Mouse (Mus musculus) liver, embryonic 15.5 days (tissue): ENCODE measurements around the gene Thrb. TPM values are rescaled to one million over a fixed set of nuclear protein-coding genes. Genes with fewer than 3 reads are reported as not detected.
A peak's percentile ranks its signal among the peaks of the same experiment; 100 is the strongest.

Source experiments
- ATAC-seq: fragments of 200-750 bp; cut with Nextera tagmentation; 2 replicates; pipeline ENCODE4 v1.8.0; 2017; ENCODE audit warnings: moderate number of reproducible peaks, mild to moderate bottlenecking, moderate library complexity; ENCODE audit not compliant: insufficient read depth
- H3K27ac ChIP-seq: fragments of 300-500 bp; sonication (generic); replicated peaks from 2 replicates; pipeline ENCODE4 v1.5.1; 2015; ENCODE audit warnings: mild to moderate bottlenecking, inconsistent platforms
- H3K27me3 ChIP-seq: fragments of 300-500 bp; sonication (generic); 2 replicates; pipeline ENCODE4 v1.6.1; 2015; ENCODE audit warnings: mild to moderate bottlenecking, inconsistent platforms
- H3K36me3 ChIP-seq: fragments of 300-500 bp; sonication (generic); replicated peaks from 2 replicates; pipeline ENCODE4 v1.6.1; 2015; ENCODE audit warnings: moderate library complexity, mild to moderate bottlenecking, inconsistent platforms
- H3K4me1 ChIP-seq: fragments of 300-500 bp; sonication (generic); replicated peaks from 2 replicates; pipeline ENCODE4 v1.6.1; 2015; ENCODE audit warnings: inconsistent platforms
- H3K4me2 ChIP-seq: fragments of 300-500 bp; sonication (generic); 2 replicates; pipeline ENCODE4 v1.6.1; 2015; ENCODE audit warnings: moderate library complexity, mild to moderate bottlenecking, inconsistent platforms
- H3K4me3 ChIP-seq: fragments of 300-500 bp; sonication (generic); replicated peaks from 2 replicates; pipeline ENCODE4 v1.5.1; 2015; ENCODE audit warnings: mild to moderate bottlenecking, inconsistent platforms
- H3K9ac ChIP-seq: fragments of 300-500 bp; sonication (generic); 2 replicates; pipeline ENCODE4 v1.6.1; 2015; ENCODE audit warnings: moderate library complexity, mild to moderate bottlenecking, inconsistent platforms
- H3K9me3 ChIP-seq: fragments of 300-500 bp; sonication (generic); replicated peaks from 2 replicates; pipeline ENCODE4 v1.6.1; 2016; ENCODE audit warnings: inconsistent platforms
- WGBS: fragments of 180-500 bp; shearing (Covaris S2); methylation state at CpG from one replicate; pipeline ENCODE4 v1.1.7; 2015; ENCODE audit warnings: mixed read lengths; ENCODE audit not compliant: insufficient replicate concordance; 5-methylcytosine and 5-hydroxymethylcytosine counted together
- polyA plus RNA-seq: library from polyadenylated mRNA; unstranded; fragments of >200 nt; fragmentation: Nextera tagmentation; extraction: Ambion mirVana; gene quantifications from 2 replicates; pipeline ENCODE4 v1.2.1, GENCODE M21; 2015

Gene Thrb
- polyA plus RNA-seq, 1 experiment from 2014 or later = 2.1 TPM

DNA sequence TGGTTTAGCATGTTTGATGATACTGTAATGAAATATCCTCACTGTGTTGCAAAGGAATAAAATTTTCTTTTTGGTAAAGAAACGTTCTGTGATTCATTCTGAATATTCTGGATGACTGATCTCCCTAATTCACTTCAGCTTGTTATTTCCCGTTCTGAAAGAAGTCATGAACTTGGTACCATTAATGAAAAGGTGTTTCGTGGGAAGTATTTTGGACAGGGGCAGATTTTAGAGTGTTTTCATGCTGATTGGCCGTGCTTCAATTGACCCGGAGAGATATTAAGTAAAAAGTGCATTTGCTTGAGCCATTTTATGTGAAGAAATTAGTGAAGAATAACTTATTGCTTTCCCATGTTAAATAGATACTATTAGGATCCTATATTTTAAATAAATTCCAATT is 2.0 kb downstream of the Thrb start:
- H3K9ac ChIP-seq = no peak overlapping the region
- H3K4me1 ChIP-seq = no peaks in the 10 kb centered on the region
- no peak for ATAC-seq
- H3K4me2 ChIP-seq = no peak overlapping the region
- no peaks in the 10 kb centered on the region for H3K9me3 ChIP-seq
- WGBS = 31% methylated on average over 5 of the region's 5 CpGs
- H3K36me3 ChIP-seq = no peaks in the 10 kb centered on the region
- peaks cover 50% of the 10 kb centered on the region for H3K27me3 ChIP-seq
- no peak overlapping the region for H3K27ac ChIP-seq
- H3K4me3 ChIP-seq = no peak overlapping the region

DNA sequence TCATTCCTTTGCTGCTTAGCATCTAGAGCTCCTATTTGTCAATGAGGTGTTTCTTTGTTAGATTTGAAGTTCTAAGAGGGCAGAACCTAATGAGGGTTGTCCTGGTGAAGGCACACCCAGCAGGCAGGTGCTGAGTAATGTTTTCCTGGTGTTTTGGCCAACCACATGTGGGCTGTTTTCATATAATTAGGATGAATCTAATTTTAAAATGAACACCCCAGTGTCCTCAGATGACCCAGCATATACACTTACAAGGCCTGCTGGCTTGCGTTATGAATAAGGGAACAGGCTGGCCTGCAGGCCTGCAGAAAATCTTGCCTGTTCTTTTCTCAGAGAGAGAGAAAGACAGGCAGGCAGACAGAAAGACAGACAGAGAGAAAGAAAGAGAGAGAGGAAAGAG is 14.3 kb downstream of the Thrb start:
- ATAC-seq = no peak

DNA sequence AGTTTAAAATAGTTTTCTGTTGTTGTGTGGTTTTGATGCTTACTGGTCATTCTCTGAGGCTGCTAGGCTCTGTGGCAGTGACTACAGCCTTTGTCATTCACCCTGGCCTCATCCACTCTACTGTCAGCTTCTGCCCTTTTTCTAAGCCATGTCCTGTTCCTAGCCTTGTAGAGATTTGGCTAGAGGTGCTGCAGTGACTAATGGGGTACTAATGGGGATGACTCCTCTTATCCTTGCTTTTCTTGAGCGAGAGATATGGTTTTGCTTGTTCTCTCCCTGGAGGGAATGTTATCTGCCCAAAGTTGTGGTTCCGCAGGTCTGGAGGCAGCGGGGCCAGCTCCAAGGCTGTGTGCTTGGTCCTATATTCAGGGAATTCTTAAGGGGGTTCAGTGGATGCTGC is 15.2 kb downstream of the Thrb start:
- no peaks in the 10 kb centered on the region for H3K4me1 ChIP-seq
- no peak overlapping the region for H3K4me3 ChIP-seq
- no peaks in the 10 kb centered on the region for H3K9me3 ChIP-seq
- 60% methylated on average over 3 of the region's 3 CpGs for WGBS
- no peaks in the 10 kb centered on the region for H3K36me3 ChIP-seq
- no peaks in the 10 kb centered on the region for H3K27me3 ChIP-seq
- ATAC-seq = no peak
- no peak overlapping the region for H3K4me2 ChIP-seq
- no peak overlapping the region for H3K9ac ChIP-seq
- no peak overlapping the region for H3K27ac ChIP-seq

More for the DNA sequence above, 14.3 kb downstream of the Thrb start:
- no peaks in the 10 kb centered on the region for H3K9me3 ChIP-seq
- no peak overlapping the region for H3K4me3 ChIP-seq
- H3K27me3 ChIP-seq = no peaks in the 10 kb centered on the region
- H3K27ac ChIP-seq = no peak overlapping the region
- no peaks in the 10 kb centered on the region for H3K4me1 ChIP-seq
- 72% methylated on average over 1 of the region's 1 CpGs for WGBS
- H3K36me3 ChIP-seq = no peaks in the 10 kb centered on the region
- no peak overlapping the region for H3K4me2 ChIP-seq
- no peak overlapping the region for H3K9ac ChIP-seq

DNA sequence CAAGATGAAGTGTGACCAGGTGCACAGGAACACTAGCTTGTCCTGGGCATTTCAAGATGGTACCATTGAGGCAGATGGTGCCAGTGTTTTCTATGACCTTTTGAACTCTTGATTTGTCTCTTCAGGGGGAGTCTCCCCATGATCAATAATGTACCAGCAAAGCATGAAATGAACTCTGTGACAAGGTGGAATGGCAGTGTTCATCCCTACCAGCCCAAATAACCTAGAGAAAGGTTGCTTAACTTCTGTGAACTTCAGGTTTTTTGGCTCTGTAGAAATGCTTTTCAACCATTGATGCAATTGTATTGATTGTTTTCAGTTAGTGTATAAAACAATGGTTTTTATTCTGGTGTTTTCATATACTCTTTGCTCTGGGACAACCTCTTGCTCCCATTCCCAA is 21.4 kb downstream of the Thrb start:
- Histone ChIP-seq H3K27ac (no peak overlapping the region), H3K4me1 (no peaks in the 10 kb centered on the region), H3K9ac (no peak overlapping the region), H3K9me3 (no peaks in the 10 kb centered on the region), H3K4me2 (no peak overlapping the region), H3K36me3 (no peaks in the 10 kb centered on the region), H3K27me3 (no peaks in the 10 kb centered on the region), H3K4me3 (no peak overlapping the region)
- no peak for ATAC-seq

DNA sequence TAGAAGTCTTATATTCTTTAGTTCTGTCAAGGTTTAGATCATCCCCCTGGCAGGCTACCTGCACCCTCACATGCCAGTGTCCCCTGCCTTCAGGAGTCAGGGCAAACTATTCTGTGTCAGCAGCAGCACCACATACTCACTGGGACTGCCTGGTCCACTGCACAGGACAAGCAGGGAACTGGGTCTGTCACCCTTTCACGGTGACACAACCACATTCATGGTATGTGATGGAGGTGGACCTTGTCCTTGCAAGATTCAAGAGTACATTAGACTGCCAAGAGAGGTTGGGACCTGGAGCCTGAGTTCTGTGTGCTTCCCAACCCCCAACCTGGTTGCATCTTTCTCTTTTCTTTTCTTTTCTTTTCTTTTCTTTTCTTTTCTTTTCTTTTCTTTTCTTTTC is 24.8 kb downstream of the Thrb start:
- Histone ChIP-seq H3K27me3 (no peaks in the 10 kb centered on the region), H3K4me1 (no peaks in the 10 kb centered on the region), H3K9me3 (no peaks in the 10 kb centered on the region), H3K27ac (no peak overlapping the region), H3K4me3 (no peak overlapping the region), H3K9ac (no peak overlapping the region), H3K36me3 (no peaks in the 10 kb centered on the region), H3K4me2 (no peak overlapping the region)
- ATAC-seq = peak; percentile 34; the same call in 1 of the 2 replicates
- 48% methylated on average over 1 of the region's 1 CpGs for WGBS

DNA sequence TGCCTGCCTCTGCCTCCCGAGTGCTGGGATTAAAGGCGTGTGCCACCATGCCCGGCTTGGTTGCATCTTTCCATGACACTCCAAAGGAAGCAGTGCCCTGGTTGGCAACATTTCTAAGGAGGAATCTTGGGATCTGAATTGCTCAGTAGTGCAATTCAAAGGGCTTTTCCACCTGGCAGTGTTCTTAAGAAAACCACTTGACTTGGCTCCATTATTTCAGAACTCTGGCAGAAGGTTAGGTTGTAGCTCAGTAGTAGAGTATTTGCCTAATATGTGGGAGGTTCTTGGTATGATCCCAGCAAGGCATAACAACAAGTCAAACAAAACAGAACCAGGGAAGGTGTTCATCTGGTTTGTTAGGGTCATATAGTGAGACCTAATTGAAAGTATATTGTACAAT is 25.4 kb downstream of the Thrb start:
- no peaks in the 10 kb centered on the region for H3K4me1 ChIP-seq
- WGBS = 65% methylated on average over 3 of the region's 3 CpGs
- H3K27me3 ChIP-seq = no peaks in the 10 kb centered on the region
- no peaks in the 10 kb centered on the region for H3K36me3 ChIP-seq
- no peaks in the 10 kb centered on the region for H3K9me3 ChIP-seq
- no peak overlapping the region for H3K9ac ChIP-seq
- ATAC-seq = no peak
- no peak overlapping the region for H3K4me2 ChIP-seq
- H3K27ac ChIP-seq = no peak overlapping the region
- H3K4me3 ChIP-seq = no peak overlapping the region

DNA sequence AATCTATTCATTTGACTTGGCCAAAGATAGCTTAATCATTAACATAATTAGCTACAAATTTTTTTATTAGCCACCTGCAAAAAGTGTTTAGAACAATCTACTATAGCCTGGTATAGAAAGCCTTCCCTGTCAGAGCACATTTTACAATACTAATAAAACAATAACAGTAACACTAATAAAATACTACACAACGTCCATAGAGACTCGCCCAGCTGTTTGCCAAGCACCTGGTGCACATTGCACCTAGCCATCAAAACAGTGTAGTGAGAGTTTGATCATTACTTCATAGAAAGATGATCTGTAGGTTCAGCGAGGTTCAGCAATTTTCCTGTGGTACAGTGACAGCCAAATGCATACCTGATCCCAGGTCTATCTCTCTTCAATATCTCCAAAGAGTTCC is 26.9 kb downstream of the Thrb start:
- Histone ChIP-seq H3K36me3 (no peaks in the 10 kb centered on the region), H3K4me1 (no peaks in the 10 kb centered on the region), H3K27me3 (no peaks in the 10 kb centered on the region), H3K9ac (no peak overlapping the region), H3K4me3 (no peak overlapping the region), H3K27ac (no peak overlapping the region), H3K4me2 (no peak overlapping the region), H3K9me3 (no peaks in the 10 kb centered on the region)
- no peak for ATAC-seq
- WGBS = 46% methylated on average over 3 of the region's 3 CpGs

DNA sequence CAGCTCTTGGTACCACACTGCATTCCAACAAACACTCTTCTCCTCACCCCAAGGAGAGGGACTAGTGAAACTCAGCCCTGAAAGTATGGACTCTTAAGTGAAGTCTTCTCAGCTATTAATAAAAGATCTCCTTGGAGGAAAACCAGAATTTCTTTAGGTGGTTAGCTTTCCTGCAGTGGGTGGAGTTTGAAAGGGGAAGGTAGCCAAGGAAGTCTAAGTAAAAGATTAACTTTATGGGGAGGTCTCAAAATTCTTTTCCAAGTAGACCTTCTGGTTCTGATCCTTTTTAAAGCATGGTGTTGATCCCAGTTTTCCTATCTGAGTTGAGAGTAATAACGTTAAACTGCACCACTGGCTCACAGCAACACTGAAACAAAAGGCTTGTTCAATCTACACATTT is 31.2 kb downstream of the Thrb start:
- no peak for ATAC-seq
- WGBS = 49% methylated on average over 1 of the region's 1 CpGs
- Histone ChIP-seq H3K9ac (no peak overlapping the region), H3K4me3 (no peak overlapping the region), H3K27me3 (no peaks in the 10 kb centered on the region), H3K4me2 (no peak overlapping the region), H3K4me1 (0 out of 2 replicates have a peak, but pooled peaks cover 5% of the 10 kb centered on the region), H3K27ac (no peak overlapping the region), H3K36me3 (no peaks in the 10 kb centered on the region), H3K9me3 (no peaks in the 10 kb centered on the region)

DNA sequence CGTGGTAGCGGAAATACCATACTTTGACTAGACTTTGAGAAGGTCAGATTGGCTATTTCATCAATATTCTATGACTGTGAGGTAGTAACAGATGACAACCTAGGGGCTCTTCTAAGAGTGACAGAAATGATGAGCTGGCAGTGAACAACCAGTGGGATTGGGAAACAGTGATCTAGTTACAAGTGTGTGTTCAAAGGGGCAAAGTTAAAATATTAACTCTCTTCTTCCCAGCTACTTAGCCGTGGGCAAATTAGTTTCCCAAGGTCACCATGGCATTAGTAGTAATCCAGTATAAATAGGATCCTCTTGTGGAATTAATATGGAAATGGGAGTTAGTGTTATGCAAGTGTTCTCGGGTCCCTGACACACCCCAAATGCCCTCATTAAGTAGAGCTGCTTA is 35.5 kb downstream of the Thrb start:
- WGBS = 55% methylated on average over 4 of the region's 4 CpGs
- Histone ChIP-seq H3K27ac (no peak overlapping the region), H3K9ac (no peak overlapping the region), H3K4me3 (no peak overlapping the region), H3K27me3 (no peaks in the 10 kb centered on the region), H3K4me1 (0 out of 2 replicates have a peak, but pooled peaks cover 8% of the 10 kb centered on the region), H3K9me3 (no peaks in the 10 kb centered on the region), H3K36me3 (no peaks in the 10 kb centered on the region), H3K4me2 (no peak overlapping the region)
- ATAC-seq = no peak

DNA sequence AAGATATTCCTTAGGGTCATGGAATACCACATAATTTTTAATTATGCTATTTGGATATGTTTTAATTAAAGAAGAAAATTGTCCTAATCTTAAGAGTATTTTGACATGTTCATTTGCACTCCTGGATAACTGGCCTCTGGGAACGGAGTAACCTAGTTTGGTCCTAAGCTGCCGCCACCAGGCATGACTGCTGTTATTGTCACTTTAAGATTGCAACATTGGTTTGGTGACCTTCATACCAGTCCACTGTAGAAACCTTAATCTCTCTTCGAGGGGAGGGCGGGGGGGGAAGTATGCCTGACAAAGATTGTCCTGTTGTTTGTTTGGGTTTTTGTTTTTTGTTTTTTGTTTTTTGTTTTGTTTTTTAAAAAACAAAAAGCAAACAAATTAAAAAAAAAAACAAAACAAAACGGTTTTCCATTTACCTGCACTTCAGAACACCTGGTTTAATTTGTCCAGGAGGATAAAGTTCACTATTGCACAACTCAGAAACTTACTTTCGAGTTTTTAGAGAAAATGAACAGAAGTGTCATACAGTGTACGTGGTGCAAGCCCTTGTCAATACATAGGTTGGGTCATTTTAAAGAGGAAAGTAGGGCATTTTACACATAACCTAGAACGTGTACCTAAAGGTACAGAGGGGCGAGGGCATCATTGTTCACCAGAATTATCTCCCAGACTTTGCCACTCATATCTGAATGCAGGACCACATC is 38.0 kb downstream of the Thrb start:
- H3K4me2 ChIP-seq = no peak overlapping the region
- ATAC-seq = peak; percentile 62

DNA sequence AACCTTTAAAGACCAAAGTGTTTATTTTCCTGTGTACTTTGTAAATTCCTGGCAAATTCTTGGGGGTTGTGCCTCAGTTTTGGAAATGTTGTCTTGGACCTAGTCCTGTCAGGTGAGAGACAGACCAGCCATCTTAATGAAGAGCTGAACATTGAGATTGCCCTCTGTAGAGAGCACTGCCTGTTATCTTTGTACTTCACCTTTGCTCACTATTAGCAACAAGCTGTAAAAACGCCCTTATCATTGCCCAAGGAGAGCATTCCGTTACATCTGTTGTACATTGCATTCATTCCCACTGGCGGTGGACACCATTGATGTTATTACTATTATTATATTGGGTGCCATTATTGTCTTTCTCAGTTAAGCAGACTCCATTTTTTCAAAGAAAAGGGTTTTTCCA is 40.2 kb downstream of the Thrb start:
- no peak overlapping the region for H3K27ac ChIP-seq
- 42% methylated on average over 3 of the region's 3 CpGs for WGBS

More for the DNA sequence above, 38.0 kb downstream of the Thrb start:
- no peak overlapping the region for H3K9ac ChIP-seq
- no peaks in the 10 kb centered on the region for H3K9me3 ChIP-seq
- H3K4me1 ChIP-seq = 0 out of 2 replicates have a peak, but pooled peaks cover 8% of the 10 kb centered on the region
- no peak overlapping the region for H3K4me3 ChIP-seq
- H3K27me3 ChIP-seq = no peaks in the 10 kb centered on the region
- WGBS = 52% methylated on average over 9 of the region's 9 CpGs
- H3K27ac ChIP-seq = peak overlapping the region; percentile 24; the same call in 1 of the 2 replicates
- no peaks in the 10 kb centered on the region for H3K36me3 ChIP-seq

More for the DNA sequence above, 40.2 kb downstream of the Thrb start:
- Histone ChIP-seq H3K4me1 (0 out of 2 replicates have a peak, but pooled peaks cover 8% of the 10 kb centered on the region), H3K9me3 (no peaks in the 10 kb centered on the region), H3K27me3 (no peaks in the 10 kb centered on the region), H3K4me3 (no peak overlapping the region), H3K36me3 (no peaks in the 10 kb centered on the region), H3K9ac (no peak overlapping the region), H3K4me2 (no peak overlapping the region)
- ATAC-seq = no peak
